Mouse (Mus musculus) heart, postnatal 10 days (tissue): ENCODE measurements around the gene Nxpe3. TPM values are rescaled to one million over a fixed set of nuclear protein-coding genes. Genes with fewer than 3 reads are reported as not detected.

Experiments
- DNase-seq, 2 experiments: peaks; one replicate each; pipeline ENCODE4 v3.0.0; 2021
- intact Hi-C: fragments of 180-260 bp; cut with DNase I; formaldehyde crosslinking; loops from one replicate; pipeline ENCODE4 v1.15.1; 2025
- total RNA-seq, 2 experiments: library from RNA; stranded (reverse); gene quantifications; 2 replicates each; pipeline ENCODE4 v1.2.3; 2021

The Nxpe3 gene
- under 1 TPM; 0.43 to 0.77 TPM for total RNA-seq

- intact Hi-C loops = no loop called here
- peak; percentile 88 for DNase-seq
These were observed at the start of gene Nxpe3 for GRCm38 (mm10) chr16:55894893-55895650. Nxpe3 (minus strand) TSS chr16:55895285.

- intact Hi-C loops = no loop called here
- DNase-seq = no peak
These were observed 45.7 kb upstream of the Nxpe3 start for GRCm38 (mm10) chr16:55940781-55941180.

GRCm38 (mm10) chr16:55939703-55940102 is 44.6 kb upstream of the Nxpe3 start:
- intact Hi-C loops = no loop called here
- DNase-seq = no peak

GRCm38 (mm10) chr16:55938761-55939160 is 43.7 kb upstream of the Nxpe3 start:
- intact Hi-C loops = no loop called here
- DNase-seq = no peak

GRCm38 (mm10) chr16:55934453-55935037 is 39.5 kb upstream of the Nxpe3 start, which contains the start of gene Cep97:
Cep97 (minus strand) TSS chr16:55934855.
- DNase-seq = peak; percentile 94 to 95
- intact Hi-C loops = no loop called here

DNA sequence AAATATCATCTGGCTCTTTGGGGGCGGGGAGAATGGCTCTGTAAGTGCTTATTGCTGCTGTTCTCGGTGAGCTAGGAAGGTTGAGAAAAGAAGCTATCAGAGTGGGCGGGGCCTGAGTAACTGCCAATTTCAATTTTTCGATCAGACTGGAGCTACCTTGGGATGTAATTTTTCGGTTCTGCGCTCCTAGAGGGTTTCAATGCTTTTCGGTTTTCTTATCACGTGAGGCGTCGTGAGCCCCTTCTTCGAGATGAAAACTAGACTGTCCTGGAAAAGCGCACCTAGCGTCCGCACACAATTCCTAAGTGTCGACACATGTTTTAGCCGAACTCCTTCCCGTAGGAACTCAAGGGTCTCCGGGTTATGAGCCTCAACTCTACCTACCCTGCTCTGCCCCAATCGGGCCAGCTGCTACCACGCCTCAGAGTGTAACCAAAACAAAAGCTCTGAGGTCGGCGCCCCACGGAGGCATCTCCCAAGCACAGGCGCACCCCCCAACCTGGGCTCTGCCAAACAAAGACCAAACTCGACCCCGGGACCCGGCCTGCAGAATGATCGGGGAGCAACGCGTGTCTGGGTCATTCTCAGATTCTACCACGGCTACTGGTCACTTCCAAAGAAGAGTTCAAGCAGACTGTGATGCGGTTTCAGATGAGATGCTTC is 38.7 kb upstream of the Nxpe3 start:
- DNase-seq = no peak
- intact Hi-C loops = no loop called here

DNA sequence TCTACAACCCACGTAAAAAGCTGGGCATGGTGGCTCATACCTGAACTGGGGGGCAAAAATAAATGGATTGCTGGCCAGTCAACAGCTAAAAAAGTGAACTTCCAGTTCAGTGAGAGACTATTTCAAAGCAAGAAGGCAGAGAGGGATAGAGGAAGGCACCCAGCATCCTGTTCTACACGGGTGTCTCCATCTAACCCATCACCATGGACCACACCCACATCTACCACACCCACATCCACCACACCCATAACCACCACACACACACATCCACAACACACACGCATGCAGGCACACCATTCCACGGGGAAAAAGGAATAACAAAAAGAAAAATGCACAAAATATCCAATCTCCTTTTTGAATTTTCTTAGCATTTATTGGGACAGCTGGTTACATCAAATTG is 28.9 kb upstream of the Nxpe3 start:
- intact Hi-C loops = no loop called here
- no peak for DNase-seq

DNA sequence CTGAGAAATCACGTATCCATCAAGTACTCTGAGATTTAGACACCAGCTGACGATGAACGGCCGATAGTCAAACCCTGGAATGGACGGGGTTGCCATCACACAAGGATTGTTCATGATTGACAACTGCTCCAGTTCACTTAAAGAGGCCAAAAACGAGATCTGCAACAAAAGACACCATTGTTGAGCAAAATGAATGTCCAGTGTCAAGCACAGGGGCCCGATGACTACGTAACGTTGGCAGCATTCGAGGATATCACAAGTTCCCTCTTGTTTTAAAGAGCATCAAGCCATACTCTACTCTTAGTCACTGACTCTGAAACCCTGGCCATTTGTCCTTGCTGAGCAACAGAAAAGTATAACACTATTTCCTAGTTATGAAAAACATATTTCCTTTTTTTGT is 27.0 kb upstream of the Nxpe3 start:
- DNase-seq = no peak
- intact Hi-C loops = no loop called here

GRCm38 (mm10) chr16:55914716-55915115 is 19.6 kb upstream of the Nxpe3 start:
- intact Hi-C loops = no loop called here
- no peak for DNase-seq

DNA sequence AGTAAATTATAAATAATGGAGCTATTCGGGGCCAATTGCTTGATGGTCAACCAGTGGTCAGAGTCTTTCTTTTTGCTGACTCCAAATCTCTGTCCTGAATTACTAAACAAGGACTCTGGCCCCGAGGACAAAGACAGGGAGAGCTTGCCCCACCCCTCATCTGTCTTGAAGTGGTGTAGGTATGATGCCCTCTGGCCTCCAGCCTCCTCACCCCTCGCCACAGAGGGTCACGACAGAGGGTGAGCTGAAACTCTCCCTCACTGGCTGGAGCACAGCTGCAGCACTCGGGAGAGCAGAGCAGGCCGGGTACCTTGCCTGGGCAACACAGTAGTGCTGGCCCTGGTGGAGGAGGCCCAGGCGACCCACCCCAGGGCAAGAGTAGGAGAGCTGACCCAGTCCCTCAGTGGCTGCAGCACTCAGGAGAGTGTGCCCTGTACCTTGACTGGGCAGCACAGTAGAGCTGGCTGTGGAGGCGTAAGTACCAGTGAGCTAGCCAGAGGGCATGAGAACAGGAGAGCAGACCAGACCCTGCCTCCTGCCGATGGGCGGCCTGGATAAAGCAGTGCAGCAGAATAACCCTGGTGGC is 15.2 kb upstream of the Nxpe3 start:
- intact Hi-C loops = no loop called here
- DNase-seq = no peak

- DNase-seq = no peak
- intact Hi-C loops = no loop called here
These were observed 12.0 kb upstream of the Nxpe3 start for GRCm38 (mm10) chr16:55906928-55907679.

- DNase-seq = no peak
- intact Hi-C loops = no loop called here
These were observed 10.3 kb upstream of the Nxpe3 start for GRCm38 (mm10) chr16:55905370-55905769.

DNA sequence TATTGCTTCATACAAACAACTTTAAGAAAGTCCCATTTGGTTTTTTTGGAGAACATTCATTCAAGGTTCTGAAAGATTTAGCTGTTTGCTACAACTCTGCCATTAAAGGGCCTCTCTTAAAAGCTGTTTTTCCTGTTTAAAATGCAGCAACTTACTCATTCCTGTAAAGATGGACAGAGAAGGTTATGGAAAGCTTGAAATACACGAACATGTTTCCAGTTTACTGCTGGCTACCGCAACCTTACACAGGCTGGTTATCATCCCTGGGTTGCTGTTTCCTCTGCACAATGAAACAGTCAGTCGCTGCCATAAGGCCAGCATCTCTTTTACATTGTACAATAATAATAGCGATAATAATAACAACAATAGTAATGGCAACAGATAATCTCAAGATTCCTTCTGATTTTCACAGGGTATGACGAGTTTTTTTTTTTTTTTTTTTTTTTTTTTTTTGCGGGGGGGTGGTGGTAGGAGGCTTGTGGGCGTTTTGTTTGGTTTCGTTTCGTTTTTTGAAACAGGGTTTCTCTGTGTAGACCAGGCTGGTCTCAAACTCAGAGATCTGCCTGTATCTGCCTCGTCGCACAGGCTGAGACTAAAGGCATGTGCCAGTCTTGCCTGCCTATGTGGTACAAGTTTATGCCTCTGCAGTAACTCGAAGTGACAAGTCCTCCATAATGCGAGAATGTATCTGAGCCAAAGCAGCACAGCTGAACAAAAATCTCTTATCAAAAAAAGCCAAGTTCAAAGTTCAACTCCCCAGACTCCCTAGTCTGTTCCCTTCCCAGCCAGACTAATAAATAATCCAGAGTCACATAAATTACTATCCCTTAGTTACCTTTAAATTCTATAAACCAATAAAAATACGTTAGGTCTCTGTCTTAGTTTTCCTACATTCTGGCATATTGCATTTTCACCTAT is 7.0 kb upstream of the Nxpe3 start:
- intact Hi-C loops = no loop called here
- DNase-seq = no peak

DNA sequence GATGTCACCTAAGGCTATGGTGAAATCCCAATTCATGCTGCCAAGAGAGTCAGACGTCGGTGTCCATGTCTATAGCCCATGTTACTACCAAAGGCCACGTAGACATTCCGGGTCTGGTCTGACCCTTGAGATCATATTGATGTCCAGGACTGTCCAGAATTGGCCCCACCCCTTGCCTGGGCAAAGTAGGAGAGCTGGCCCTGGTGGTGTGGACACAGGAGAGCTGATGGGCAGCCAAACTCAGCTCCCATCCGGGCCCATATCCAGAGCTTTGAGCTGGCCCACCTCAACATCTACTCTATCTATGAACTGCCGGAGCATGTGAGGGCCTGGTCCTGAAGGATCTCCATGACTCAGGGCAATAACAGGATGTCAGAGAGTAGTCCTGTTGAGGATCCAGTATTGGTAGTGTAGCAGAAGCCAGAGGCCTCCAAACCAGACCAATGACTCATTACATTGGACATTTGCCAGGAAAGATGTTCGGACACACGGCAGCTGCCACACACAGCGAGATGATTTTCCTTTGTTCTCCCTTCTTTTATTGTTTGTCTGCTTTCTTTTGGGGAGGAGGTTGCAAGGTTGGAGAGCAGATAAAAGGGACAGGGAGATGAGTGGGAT is 3.4 kb upstream of the Nxpe3 start:
- peak in 1 of 2 experiments; percentile 17 for DNase-seq
- intact Hi-C loops = no loop called here

DNA sequence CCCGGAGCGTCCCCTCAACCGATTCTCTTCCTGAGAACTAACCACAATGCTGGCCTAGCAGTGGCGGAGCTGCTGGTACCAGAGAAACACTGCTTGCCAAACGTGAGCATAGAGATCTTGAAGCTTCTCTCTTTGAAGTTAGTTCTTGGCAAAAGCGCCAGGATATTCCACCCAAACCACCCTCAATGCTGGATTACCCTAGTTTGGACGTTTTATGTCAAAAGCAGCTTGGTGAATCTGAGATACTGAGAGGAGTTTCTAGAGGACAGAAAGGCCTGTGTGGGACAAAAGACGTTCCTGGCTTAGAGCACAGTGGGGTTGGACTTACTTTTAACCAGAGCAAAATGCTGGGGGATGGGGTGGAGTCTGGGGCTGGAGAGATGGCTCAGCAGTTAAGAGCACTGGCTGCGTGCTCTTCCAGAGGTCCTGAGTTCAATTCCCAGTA is 588 bp upstream of the Nxpe3 start:
- no peak for DNase-seq
- intact Hi-C loops = no loop called here

DNA sequence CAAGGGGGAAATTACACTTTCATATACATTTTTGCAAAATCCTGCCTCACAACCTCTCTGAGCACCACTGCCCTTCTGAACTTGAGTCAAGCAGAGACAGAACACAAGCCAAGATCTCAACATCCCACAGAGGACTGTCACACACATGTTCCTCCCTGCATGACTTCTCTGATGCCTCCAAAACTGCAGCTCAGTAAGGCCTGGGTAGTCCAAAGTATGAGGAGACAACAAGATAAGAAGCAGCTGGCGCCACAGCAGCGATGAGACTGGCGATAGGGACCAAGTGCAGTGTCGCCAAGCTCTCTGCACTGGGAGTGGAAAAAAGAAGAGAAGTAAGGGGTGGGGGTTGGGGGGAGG is 571 bp downstream of the Nxpe3 start:
- intact Hi-C loops = no loop called here
- DNase-seq = peak in 1 of 2 experiments; percentile 14

GRCm38 (mm10) chr16:55893410-55894107 is 1.5 kb downstream of the Nxpe3 start:
- no peak for DNase-seq
- intact Hi-C loops = no loop called here

DNA sequence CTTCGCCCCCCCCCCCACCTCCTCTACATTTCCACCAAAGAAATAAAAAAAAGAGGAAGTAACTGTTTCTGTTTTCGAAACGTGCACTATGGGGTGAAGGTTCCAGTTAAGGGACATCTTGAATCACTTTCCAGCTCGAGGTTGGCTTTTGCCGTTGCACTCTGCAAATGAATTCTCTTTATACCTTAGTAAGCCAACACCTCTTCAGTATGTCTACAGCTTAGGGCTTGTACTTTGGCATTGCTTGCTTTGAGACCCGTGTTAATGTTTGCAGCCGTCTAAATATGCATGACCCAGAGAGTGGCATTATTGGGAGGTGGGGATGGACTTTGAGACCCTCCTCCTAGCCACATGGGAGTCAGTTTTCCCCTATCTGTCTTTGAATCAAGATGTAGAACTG is 2.6 kb downstream of the Nxpe3 start:
- intact Hi-C loops = no loop called here
- no peak for DNase-seq

DNA sequence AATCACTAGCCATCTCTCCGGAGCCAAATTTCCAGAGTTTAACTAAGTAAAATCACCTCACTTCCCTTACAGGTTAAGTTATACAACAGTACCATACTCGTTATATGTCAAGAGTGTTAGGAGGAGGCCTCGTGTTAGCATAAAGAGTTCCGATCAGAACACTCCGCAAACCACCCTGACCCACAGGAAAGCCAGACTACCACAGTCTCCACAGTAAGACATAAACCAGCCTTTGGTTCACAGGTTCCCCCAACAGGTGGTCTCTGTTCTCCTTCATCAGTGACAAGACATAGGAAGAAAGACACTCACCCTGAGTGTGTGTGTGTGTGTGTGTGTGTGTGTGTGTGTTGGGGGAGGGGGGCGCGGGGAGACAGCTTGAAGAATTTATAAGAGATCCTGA is 3.7 kb downstream of the Nxpe3 start:
- no peak for DNase-seq
- intact Hi-C loops = no loop called here
